Mouse (Mus musculus) embryonic fibroblast, embryonic 13.5 days (primary cell): ENCODE data around the gene Ucn3.

Experiments
- CTCF ChIP-seq: IDR thresholded peaks from 2 replicates; pipeline ENCODE4 v1.5.1; 2011; ENCODE audit warnings: mild to moderate bottlenecking, control low read depth, low read length, moderate library complexity, borderline replicate concordance; ENCODE audit not compliant: insufficient read depth
- POLR2A ChIP-seq: IDR thresholded peaks from 2 replicates; pipeline ENCODE4 v1.6.1; 2011; ENCODE audit warnings: low read depth, mild to moderate bottlenecking, control low read depth, low read length, moderate library complexity

GRCm38 (mm10) chr13:3892601-3893000 is 52.5 kb downstream of the Ucn3 start:
- TF ChIP-seq CTCF: no peak
- no peak for TF ChIP-seq POLR2A
